Mouse (Mus musculus) embryo, embryonic 9.5 days (tissue): Measurements from ENCODE around the gene Uqcrc2.

Experiments
- DNase-seq: peaks from one replicate; pipeline ENCODE4 v3.0.0-alpha.2; 2017; ENCODE audit errors: extremely low spot score

Uqcrc2 gene

GRCm38 (mm10) chr7:120634711-120635361 lies at the start of gene Uqcrc2:
TSS of gene Uqcrc2 (plus strand) at chr7:120635176.
- DNase-seq: peak; percentile 91

- no peak for DNase-seq
Measured at GRCm38 (mm10) chr7:120597203-120597743, 37.7 kb upstream of the Uqcrc2 start.

DNA sequence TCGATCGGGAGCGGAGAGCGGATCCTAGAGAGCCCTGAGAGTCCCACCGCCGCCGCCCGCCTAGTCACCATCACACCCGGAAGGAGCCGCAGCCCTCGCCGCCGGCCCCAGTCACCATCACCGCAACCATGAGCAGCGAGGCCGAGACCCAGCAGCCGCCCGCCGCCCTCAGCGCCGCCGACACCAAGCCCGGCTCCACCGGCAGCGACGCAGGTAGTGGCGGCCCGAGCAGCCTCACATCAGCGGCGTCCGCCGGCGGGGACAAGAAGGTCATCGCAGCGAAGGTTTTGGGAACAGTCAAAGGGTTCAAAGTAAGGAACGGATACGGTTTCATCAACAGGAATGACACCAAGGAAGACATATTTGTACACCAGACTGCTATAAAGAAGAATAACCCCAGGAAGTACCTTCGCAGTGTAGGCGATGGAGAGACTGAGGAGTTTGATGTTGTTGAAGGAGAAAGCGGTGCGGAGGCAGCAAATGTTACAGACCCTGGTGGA lies 37.2 kb upstream of the Uqcrc2 start:
- DNase-seq: peak; percentile 52

- DNase-seq: no peak
Measured at GRCm38 (mm10) chr7:120598355-120598754, 36.6 kb upstream of the Uqcrc2 start.

DNA sequence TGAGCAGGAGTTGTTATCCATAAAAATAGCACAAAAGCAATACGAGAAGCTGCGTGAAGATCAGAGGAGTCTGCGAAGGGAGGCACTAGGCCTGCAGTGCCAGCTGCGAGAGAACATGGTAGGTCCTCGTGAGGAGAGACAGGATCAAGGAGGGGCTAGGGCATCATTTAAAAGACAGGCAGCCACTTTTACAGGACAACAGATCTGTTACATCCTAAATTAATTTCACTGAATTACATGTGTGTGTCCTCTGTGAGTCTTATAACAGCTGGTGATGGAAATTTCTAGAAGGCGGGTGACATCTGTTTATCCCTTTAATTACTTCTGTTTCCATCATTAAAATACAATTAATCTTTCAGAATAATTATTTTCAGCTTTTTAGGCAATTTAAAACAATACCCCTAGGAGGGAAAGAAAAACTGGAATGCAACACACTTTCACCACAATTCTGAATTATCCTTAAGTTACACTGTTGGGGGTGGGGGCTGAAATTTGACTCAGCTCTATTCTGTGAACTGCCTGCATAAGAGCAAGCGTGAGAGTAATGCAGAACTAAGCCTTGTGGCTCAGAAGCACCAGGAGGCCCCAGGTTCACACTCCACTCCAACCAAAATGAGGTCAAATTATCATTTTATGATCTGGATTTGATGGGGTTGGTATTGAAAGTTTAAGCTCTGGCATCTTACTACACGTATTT lies 14.8 kb upstream of the Uqcrc2 start:
- DNase-seq: no peak

DNA sequence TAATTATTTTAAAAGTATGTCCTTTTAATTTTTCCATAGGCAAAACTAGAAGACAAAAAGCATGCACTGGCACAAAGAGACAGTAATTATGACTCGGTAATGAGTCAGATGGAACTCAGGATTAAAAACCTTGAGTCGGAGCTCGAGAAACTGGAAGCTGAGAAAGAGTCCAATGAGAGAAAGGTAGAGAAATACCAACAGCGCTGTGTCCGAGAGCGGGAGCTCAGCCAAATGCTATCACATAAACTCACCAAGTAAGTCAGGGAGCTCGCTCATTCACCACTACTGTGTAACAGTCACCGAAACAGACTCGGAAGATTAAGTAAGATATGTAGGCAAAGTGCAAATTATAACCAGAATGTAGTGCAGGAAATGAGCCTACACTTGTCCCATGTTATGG lies 14.1 kb upstream of the Uqcrc2 start:
- DNase-seq: no peak

DNA sequence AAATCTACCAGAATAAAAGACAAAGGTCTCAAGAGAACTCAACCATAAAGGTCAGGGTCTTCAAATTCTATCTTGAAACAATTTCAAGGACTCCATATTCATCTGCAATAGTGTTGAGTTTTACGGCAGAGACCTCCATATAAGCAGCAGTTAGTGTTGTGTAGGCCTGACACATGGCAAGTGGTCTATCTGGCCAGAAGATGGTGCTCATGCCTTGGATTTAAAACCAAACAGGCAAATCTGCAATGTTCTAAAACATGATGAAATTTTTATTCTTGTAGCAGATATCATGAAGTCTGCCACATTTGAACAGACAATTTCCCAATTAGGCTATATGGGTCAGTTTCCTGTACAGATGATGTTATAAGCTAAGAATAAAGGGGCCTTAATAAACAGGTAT lies 2.5 kb upstream of the Uqcrc2 start:
- DNase-seq: no peak

- DNase-seq: no peak
Measured at GRCm38 (mm10) chr7:120634301-120634700, 675 bp upstream of the Uqcrc2 start.

GRCm38 (mm10) chr7:120635362-120635781 lies 396 bp downstream of the Uqcrc2 start:
- no peak for DNase-seq

DNA sequence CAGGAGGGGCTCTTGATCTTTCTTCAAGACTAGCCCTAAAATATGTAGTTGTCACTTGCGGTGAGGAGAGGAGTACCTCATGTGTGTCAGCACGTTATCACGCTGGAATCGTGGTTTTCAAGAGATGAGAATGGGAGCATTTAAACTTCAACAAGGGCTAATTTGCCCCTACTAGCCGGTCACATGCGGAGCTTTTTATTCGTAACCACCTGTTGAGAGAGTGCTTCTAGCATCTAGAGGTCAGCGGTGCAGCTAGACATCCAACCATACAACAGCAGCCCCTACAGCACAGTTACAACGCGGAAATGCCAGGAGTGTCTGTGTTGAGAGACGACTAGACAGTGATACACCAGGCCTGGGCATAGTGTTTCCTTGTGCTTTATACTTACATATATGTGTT lies 845 bp downstream of the Uqcrc2 start:
- peak; percentile 15 for DNase-seq

GRCm38 (mm10) chr7:120643217-120643616 lies 8.2 kb downstream of the Uqcrc2 start:
- no peak for DNase-seq

DNA sequence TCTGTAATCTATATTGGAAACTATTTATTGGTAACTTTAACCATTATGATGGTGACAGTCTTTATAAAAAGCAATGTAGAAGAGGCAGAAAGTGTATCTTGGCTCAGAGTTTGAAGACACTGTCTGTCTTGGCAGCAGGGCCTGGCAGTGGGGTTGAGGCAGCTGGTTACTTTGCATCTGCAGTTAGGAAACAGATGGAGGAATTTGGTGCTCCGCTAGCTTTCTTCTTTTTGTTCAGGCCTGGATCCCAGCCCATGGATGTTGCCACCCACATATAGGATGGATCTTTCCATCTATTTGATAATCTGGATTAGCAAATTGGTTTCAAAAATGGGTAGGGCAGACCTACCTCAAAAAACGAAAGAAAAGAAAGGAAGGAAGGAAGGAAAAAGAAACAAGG lies 12.9 kb downstream of the Uqcrc2 start:
- DNase-seq: no peak

GRCm38 (mm10) chr7:120662079-120662478 lies 27.1 kb downstream of the Uqcrc2 start:
- no peak for DNase-seq

DNA sequence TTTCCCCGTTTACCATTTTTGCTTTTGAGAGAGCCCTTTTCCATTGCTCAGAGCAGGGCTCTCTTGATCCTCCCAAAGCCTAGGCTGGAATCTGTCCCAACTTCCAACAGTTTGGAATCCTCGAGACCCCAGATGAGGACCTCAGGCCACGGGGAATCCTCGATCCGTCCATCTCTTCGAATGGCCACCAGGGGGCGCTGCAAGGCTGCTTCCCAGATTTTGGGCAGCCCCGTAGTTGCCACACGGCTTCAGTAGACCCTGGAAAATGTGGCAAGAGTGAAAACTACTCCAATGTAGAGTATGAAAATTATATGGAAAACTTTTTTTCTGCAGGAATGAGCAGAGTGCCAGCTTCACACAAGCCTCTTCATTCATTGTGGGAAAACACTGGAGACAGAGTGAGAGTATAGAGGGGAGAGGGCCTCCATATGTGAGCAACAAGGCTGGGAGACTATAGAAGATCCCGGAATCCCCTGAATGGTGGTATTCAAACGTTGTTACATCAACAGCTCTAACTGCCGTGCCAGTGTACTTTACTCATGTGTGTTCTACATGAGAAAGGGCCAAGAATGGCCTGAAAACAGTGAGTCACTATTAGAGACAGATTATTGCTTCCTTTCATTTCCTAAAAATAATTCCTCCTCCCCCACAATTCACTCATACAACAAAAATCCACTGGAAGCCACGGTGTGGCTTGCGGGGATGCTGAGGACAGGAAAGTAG lies 35.3 kb downstream of the Uqcrc2 start, which contains the start of gene Pdzd9:
Pdzd9 (minus strand) TSS at position 191 of the 723 bp plus-strand sequence.
- peak; percentile 74 for DNase-seq

- DNase-seq: no peak
Measured at GRCm38 (mm10) chr7:120671271-120671670, 36.3 kb downstream of the Uqcrc2 start.

DNA sequence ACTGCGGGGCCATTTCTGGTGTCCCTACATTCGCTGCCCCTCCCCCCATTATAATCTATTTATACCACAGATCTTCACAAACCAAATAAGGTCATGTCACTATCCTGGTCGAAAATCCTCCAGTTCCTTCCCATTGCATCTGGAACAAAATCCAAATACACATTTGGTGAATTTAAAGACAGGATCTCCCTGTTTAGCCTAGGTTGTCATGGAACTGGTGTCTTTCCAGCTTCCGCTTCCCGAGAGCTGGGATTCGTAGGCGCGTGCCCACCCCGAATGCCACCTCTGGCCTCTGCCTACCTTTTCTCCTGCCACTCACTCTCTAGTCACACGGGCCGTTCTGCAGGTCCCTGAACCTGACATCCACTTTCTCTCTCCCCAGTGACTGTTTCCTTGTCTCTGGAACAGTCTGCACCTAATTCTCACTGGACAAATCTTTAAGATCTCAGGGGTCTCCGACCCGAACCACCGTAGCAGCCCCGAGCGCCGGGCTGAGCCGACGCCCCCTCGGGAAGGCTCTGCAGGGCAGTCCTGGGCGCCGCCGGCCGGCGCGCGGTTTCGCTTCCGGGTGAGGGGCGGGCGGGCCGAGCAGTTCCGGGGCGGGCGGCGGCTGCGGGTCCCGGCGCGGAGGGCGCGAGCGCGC lies 42.1 kb downstream of the Uqcrc2 start, which contains the start of gene Mosmo:
Mosmo (plus strand) TSS at position 618 of the 643 bp plus-strand sequence.
- DNase-seq: peak; percentile 86

- DNase-seq: peak; percentile 50
Measured at GRCm38 (mm10) chr7:120677764-120678531, 43.0 kb downstream of the Uqcrc2 start.

GRCm38 (mm10) chr7:120679023-120679422 lies 44.0 kb downstream of the Uqcrc2 start:
- no peak for DNase-seq

- DNase-seq: no peak
Measured at GRCm38 (mm10) chr7:120682002-120682401, 47.0 kb downstream of the Uqcrc2 start.

- DNase-seq: no peak
Measured at GRCm38 (mm10) chr7:120684731-120685161, 49.8 kb downstream of the Uqcrc2 start.

GRCm38 (mm10) chr7:120685227-120685626 lies 50.3 kb downstream of the Uqcrc2 start:
- DNase-seq: no peak
